Mouse (Mus musculus): ENCODE results near the gene Skp1a. TPM values are rescaled to one million over a fixed set of nuclear protein-coding genes. Genes with fewer than 3 reads are reported as not detected.
"Not testable (repeated sequence)": the region's sequence is repeated elsewhere in the genome, so short reads cannot be mapped to it uniquely, and the experiment has no call there.

Gene Skp1a
- polyA plus RNA-seq (2016; fragmentation: Nextera tagmentation; extraction: Ambion mirVana), result 976 and 1,021 TPM in 2 replicates

- ATAC-seq (ENCODE audit: low FRiP score, low read depth), result peak; percentile 90
- H3K4me3 ChIP-seq, result peak within 1 kb of the TSS; percentile 98
- no peaks in the 10 kb centered on the region for H3K9me3 ChIP-seq
- no peaks in the 10 kb centered on the region for H3K36me3 ChIP-seq
- H3K4me2 ChIP-seq (replicated peaks), result peak within 1 kb of the TSS; percentile 85
- peak within 1 kb of the TSS; percentile 99 for H3K27ac ChIP-seq (replicated peaks)
- H3K9ac ChIP-seq (replicated peaks), result peak within 1 kb of the TSS; percentile 99
- WGBS, result under 1% methylated on average over 87 of the region's 87 CpGs
- no peaks in the 10 kb centered on the region for H3K27me3 ChIP-seq
- H3K4me1 ChIP-seq, result peaks cover 24% of the 10 kb centered on the region
Observed at GRCm38 (mm10) chr11:52231606-52232541, at the start of gene Skp1a. TSS of gene Skp1a (plus strand) at chr11:52231995.

- not testable (repeated sequence) for ATAC-seq (ENCODE audit: low FRiP score, low read depth)
- 93% methylated on average over 8 of the region's 8 CpGs for WGBS
Observed at GRCm38 (mm10) chr11:52196496-52197023, 35.2 kb upstream of the Skp1a start.

GRCm38 (mm10) chr11:52213887-52214286 lies 17.9 kb upstream of the Skp1a start, which contains the start of gene Olfr1371:
TSS of gene Olfr1371 (minus strand) at chr11:52213987.
- ATAC-seq (ENCODE audit: low FRiP score, low read depth), result no peak
- Histone ChIP-seq H3K4me1 (no peaks in the 10 kb centered on the region), H3K27ac (replicated peaks) (no peak within 1 kb of the TSS), H3K9ac (replicated peaks) (no peak within 1 kb of the TSS), H3K4me2 (replicated peaks) (no peak within 1 kb of the TSS), H3K27me3 (no peaks in the 10 kb centered on the region), H3K36me3 (no peaks in the 10 kb centered on the region), H3K9me3 (no peaks in the 10 kb centered on the region), H3K4me3 (no peak within 1 kb of the TSS)

More at GRCm38 (mm10) chr11:52196496-52197023, 35.2 kb upstream of the Skp1a start:
- not testable (repeated sequence) for H3K4me1 ChIP-seq; H3K36me3 ChIP-seq; H3K27ac ChIP-seq (replicated peaks); H3K4me3 ChIP-seq; H3K27me3 ChIP-seq; H3K4me2 ChIP-seq (replicated peaks); H3K9me3 ChIP-seq; H3K9ac ChIP-seq (replicated peaks)

DNA sequence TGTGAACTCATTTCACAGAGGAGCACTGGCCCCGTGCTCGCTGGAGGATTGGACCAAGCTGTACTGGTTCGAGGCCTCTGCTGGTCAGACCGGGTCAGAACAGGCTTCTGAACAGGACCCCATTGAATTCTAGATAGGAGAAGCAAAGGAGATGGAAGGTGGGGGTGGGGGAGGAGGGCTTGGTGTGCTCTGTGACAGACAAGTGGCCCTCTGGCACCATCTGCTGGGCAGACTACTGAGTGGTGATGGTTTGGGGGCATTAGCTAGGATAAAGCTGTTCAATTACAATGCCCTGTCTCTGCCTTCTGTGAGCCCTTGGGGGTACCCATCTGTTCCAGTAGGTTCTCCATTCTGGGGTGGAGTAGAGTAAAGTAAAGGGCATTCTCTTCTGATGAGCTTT lies 11.5 kb upstream of the Skp1a start:
- 9% methylated on average over 4 of the region's 4 CpGs for WGBS
- Histone ChIP-seq H3K27ac (replicated peaks) (no peak overlapping the region), H3K27me3 (peaks cover 15% of the 10 kb centered on the region; the same call in 1 of the 2 replicates), H3K4me3 (no peak overlapping the region), H3K4me1 (no peaks in the 10 kb centered on the region), H3K36me3 (no peaks in the 10 kb centered on the region), H3K9ac (replicated peaks) (no peak overlapping the region), H3K4me2 (replicated peaks) (no peak overlapping the region; the same call in 1 of the 2 replicates), H3K9me3 (no peaks in the 10 kb centered on the region)
- ATAC-seq (ENCODE audit: low FRiP score, low read depth), result no peak

DNA sequence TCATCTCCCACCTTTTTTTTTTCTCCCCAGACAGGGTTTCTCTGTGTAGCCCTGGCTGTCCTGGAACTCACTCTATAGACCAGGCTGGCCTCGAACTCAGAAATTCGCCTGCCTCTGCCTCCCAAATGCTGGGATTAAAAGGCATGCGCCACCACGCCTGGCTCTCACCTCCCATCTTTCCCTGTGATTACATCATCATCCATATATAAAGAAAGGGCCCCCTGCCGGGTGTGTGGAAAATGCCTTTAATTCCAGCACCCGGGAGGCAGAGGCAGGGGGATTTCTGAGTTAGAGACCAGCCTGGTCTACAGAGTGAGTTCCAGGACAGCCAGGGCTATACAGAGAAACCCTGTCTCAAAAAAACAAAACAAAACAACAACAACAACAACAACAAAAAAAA lies 9.9 kb upstream of the Skp1a start:
- H3K9ac ChIP-seq (replicated peaks); ATAC-seq (ENCODE audit: low FRiP score, low read depth); H3K27ac ChIP-seq (replicated peaks); H3K36me3 ChIP-seq; H3K9me3 ChIP-seq; H3K4me2 ChIP-seq (replicated peaks); H3K4me1 ChIP-seq; H3K4me3 ChIP-seq: not testable (repeated sequence)
- 82% methylated on average over 6 of the region's 6 CpGs for WGBS
- H3K27me3 ChIP-seq, result peaks cover 15% of the 10 kb centered on the region; the same call in 1 of the 2 replicates

- Histone ChIP-seq H3K4me2 (replicated peaks) (no peak overlapping the region), H3K4me3 (no peak overlapping the region), H3K9ac (replicated peaks) (no peak overlapping the region), H3K36me3 (no peaks in the 10 kb centered on the region), H3K9me3 (no peaks in the 10 kb centered on the region), H3K4me1 (no peaks in the 10 kb centered on the region), H3K27ac (replicated peaks) (no peak overlapping the region), H3K27me3 (peaks cover 15% of the 10 kb centered on the region; the same call in 1 of the 2 replicates)
- no peak for ATAC-seq (ENCODE audit: low FRiP score, low read depth)
- 77% methylated on average over 6 of the region's 6 CpGs for WGBS
Observed at GRCm38 (mm10) chr11:52222891-52223290, 8.9 kb upstream of the Skp1a start.

- Histone ChIP-seq H3K4me3 (no peak overlapping the region), H3K9ac (replicated peaks) (no peak overlapping the region), H3K4me1 (no peaks in the 10 kb centered on the region), H3K9me3 (no peaks in the 10 kb centered on the region), H3K36me3 (no peaks in the 10 kb centered on the region), H3K27ac (replicated peaks) (no peak overlapping the region), H3K4me2 (replicated peaks) (no peak overlapping the region), H3K27me3 (peaks cover 15% of the 10 kb centered on the region; the same call in 1 of the 2 replicates)
- no peak for ATAC-seq (ENCODE audit: low FRiP score, low read depth)
- 21% methylated on average over 19 of the region's 19 CpGs for WGBS
Observed at GRCm38 (mm10) chr11:52223968-52224682, 7.7 kb upstream of the Skp1a start.

DNA sequence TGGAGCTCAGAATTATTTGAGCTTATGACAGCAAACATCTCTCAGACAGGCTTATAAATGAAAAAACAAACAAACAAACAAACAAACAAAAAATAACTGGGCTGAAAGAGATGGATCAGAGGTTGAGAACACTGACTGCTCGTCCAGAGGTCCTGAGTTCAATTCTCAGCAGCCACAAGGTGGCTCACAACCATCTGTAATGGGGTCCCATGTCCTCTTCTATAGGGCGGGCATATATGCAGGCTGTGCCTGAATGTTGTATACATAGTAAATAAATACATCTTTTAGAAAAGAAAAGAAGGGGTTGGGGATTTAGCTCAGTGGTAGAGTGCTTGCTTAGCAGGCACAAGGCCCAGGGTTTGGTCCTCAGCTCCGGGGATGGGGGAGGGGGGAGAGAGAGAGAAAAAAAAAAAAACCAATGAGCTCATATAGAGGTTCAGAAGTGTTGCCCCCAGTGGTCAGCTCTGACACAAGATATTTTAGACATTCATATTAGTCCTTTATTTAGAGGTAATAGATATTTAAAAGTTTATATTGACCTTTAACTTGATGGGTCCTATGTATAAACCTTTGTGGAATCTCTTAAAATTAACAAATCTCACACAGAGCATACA lies 5.7 kb upstream of the Skp1a start:
- no peak for ATAC-seq (ENCODE audit: low FRiP score, low read depth)
- H3K36me3 ChIP-seq, result no peaks in the 10 kb centered on the region
- 74% methylated on average over 3 of the region's 3 CpGs for WGBS
- H3K9ac ChIP-seq (replicated peaks), result no peak overlapping the region
- no peaks in the 10 kb centered on the region for H3K9me3 ChIP-seq
- no peak overlapping the region for H3K4me3 ChIP-seq
- H3K27ac ChIP-seq (replicated peaks), result no peak overlapping the region
- H3K4me2 ChIP-seq (replicated peaks), result no peak overlapping the region
- H3K27me3 ChIP-seq, result peaks cover 15% of the 10 kb centered on the region; the same call in 1 of the 2 replicates
- peaks cover 6% of the 10 kb centered on the region; the same call in 1 of the 2 replicates for H3K4me1 ChIP-seq

GRCm38 (mm10) chr11:52227053-52227452 lies 4.7 kb upstream of the Skp1a start:
- Histone ChIP-seq H3K9me3 (no peaks in the 10 kb centered on the region), H3K27me3 (peaks cover 15% of the 10 kb centered on the region; the same call in 1 of the 2 replicates), H3K36me3 (no peaks in the 10 kb centered on the region), H3K4me2 (replicated peaks) (no peak overlapping the region), H3K4me1 (peaks cover 7% of the 10 kb centered on the region; the same call in 1 of the 2 replicates), H3K27ac (replicated peaks) (no peak overlapping the region), H3K4me3 (no peak overlapping the region), H3K9ac (replicated peaks) (no peak overlapping the region)
- ATAC-seq (ENCODE audit: low FRiP score, low read depth), result no peak
- WGBS, result 77% methylated on average over 3 of the region's 3 CpGs

- Histone ChIP-seq H3K9me3 (no peaks in the 10 kb centered on the region), H3K27me3 (peaks cover 15% of the 10 kb centered on the region; the same call in 1 of the 2 replicates), H3K27ac (replicated peaks) (no peak overlapping the region)
Observed at GRCm38 (mm10) chr11:52227466-52228226, 4.1 kb upstream of the Skp1a start.

More at GRCm38 (mm10) chr11:52227466-52228226, 4.1 kb upstream of the Skp1a start:
- Histone ChIP-seq H3K4me3 (no peak overlapping the region), H3K4me2 (replicated peaks) (no peak overlapping the region), H3K36me3 (no peaks in the 10 kb centered on the region), H3K9ac (replicated peaks) (no peak overlapping the region), H3K4me1 (peaks cover 7% of the 10 kb centered on the region; the same call in 1 of the 2 replicates)
- ATAC-seq (ENCODE audit: low FRiP score, low read depth), result no peak
- WGBS, result 82% methylated on average over 13 of the region's 13 CpGs
